Mouse (Mus musculus) forebrain, postnatal 0 days (tissue): Measurements from ENCODE around the gene Gm20696. TPM values are rescaled to one million over a fixed set of nuclear protein-coding genes. Genes with fewer than 3 reads are reported as not detected.

Experiments
- ATAC-seq: fragments of 200-750 bp; cut with Nextera tagmentation; 2 replicates; pipeline ENCODE4 v1.8.0; 2017; ENCODE audit warnings: mild to moderate bottlenecking, moderate library complexity
- DNase-seq: peaks from one replicate; pipeline ENCODE4 v3.0.0-alpha.2; 2015
- H3K27ac ChIP-seq: fragments of 300-500 bp; sonication (generic); 2 replicates; pipeline ENCODE4 v1.5.1; 2014; ENCODE audit warnings: low read depth, mild to moderate bottlenecking, antibody characterized with exemption, low read length, moderate library complexity, mixed read lengths
- H3K27me3 ChIP-seq: fragments of 300-500 bp; sonication (generic); 2 replicates; pipeline ENCODE4 v1.6.1; 2014; ENCODE audit warnings: mild to moderate bottlenecking, low read length, mixed read lengths; ENCODE audit not compliant: insufficient read depth
- H3K36me3 ChIP-seq: fragments of 300-500 bp; sonication (generic); 2 replicates; pipeline ENCODE4 v1.6.1; 2014; ENCODE audit warnings: mild to moderate bottlenecking, moderate library complexity; ENCODE audit not compliant: insufficient read depth
- H3K4me1 ChIP-seq: fragments of 300-500 bp; sonication (generic); 2 replicates; pipeline ENCODE4 v1.6.1; 2014; ENCODE audit warnings: antibody characterized with exemption; ENCODE audit not compliant: insufficient read depth
- H3K4me2 ChIP-seq: fragments of 300-500 bp; sonication (generic); 2 replicates; pipeline ENCODE4 v1.6.1; 2014; ENCODE audit warnings: low read depth, mild to moderate bottlenecking, moderate library complexity
- H3K4me3 ChIP-seq: fragments of 300-500 bp; sonication (generic); 2 replicates; pipeline ENCODE4 v1.5.1; 2014; ENCODE audit warnings: low read depth, low read length, mixed read lengths
- H3K9ac ChIP-seq: fragments of 300-500 bp; sonication (generic); 2 replicates; pipeline ENCODE4 v1.6.1; 2014; ENCODE audit warnings: mild to moderate bottlenecking
- H3K9me3 ChIP-seq: fragments of 300-500 bp; sonication (generic); 2 replicates; pipeline ENCODE4 v1.6.1; 2016; ENCODE audit warnings: low read length
- CTCF ChIP-seq: sonication (generic); IDR thresholded peaks from 2 replicates; pipeline ENCODE4 v1.5.1; 2016; ENCODE audit warnings: antibody characterized with exemption, control low read depth, low read depth
- WGBS: fragments of 180-500 bp; shearing (Covaris S2); extraction: QIAGEN DNeasy Blood & Tissue Kit; methylation state at CpG from one replicate; pipeline ENCODE4 v1.1.7; 2014; 5-methylcytosine and 5-hydroxymethylcytosine counted together
- polyA plus RNA-seq: library from polyadenylated mRNA; unstranded; fragments of >200 nt; fragmentation: Nextera tagmentation; extraction: Ambion mirVana; gene quantifications from 2 replicates; pipeline ENCODE4 v1.2.1, GENCODE M21; 2015
- total RNA-seq: library from RNA; depleted of rRNA; stranded (reverse); fragments of >200 nt; gene quantifications from 2 replicates; pipeline ENCODE4 v1.2.3, GENCODE M21; 2014

Gm20696 gene
- total and polyA plus RNA-seq, 2 experiments from 2014 or later = 2.2 to 2.6 TPM

DNA sequence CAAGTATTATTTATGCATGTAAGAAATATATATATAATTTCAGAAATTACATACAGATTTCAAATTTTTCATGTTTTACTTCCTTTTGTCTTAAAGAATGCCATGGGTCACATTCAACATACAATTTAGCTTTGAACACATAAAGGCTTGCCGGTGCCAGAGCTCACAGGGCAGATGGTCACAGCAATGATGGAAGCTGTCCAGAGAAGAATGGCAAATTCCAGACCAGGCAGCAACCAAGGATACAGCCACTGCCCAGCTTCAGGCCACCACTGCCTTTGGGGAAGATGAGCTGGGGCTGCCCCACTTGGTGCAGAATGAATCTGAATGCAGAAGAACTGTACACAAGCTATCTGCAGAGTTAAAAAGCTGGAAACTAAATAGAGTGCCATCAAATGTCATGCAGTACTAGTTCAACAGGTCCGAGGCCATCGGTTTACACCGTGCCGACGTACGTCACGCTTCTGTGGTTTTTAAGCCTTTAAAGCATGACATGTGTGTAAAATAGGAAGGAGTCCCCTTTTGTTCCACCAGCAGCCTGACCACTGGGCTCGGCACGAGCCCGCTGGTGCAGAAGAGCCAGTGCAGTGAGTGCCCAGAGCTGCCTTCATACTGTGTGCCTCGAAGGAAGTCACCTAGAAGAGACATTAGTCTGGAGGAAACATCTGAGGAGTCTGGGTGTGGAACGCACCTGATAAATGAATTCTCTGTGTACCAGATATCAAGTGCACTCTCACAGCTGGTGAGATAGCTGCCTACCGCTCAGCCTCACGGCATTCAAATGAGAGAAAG, 383.5 kb downstream of the Gm20696 start:
- H3K36me3 ChIP-seq = no peaks in the 10 kb centered on the region
- no peak overlapping the region for H3K4me3 ChIP-seq
- H3K27ac ChIP-seq = no peak overlapping the region
- ATAC-seq (no peak; the same call in 1 of the 2 replicates), DNase-seq (no peak)
- no peak overlapping the region for H3K4me2 ChIP-seq
- H3K4me1 ChIP-seq = no peaks in the 10 kb centered on the region
- no peaks in the 10 kb centered on the region for H3K9me3 ChIP-seq
- H3K27me3 ChIP-seq = no peaks in the 10 kb centered on the region
- 72% methylated on average over 15 of the region's 15 CpGs for WGBS
- no peak overlapping the region for H3K9ac ChIP-seq
- TF ChIP-seq CTCF = no peak

DNA sequence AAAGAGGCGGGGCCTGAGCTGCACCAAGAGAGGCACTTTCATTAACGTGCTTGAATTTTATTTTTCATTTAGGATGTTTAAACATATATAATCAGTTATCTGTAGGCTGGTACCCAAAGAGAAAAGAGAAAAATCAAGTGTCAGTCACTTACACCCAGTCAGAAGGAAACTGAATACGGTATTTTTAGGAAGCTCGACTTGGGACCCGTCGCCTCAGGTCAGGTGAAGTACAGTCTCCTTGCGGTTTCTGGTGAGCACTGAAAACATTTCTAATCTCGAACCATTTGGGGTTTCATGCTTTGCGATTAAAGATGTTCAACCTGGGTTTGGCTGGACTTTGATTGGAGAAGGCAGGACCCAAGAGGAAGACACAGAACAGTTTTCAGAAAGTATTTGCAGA, 385.2 kb downstream of the Gm20696 start:
- no peak overlapping the region for H3K27ac ChIP-seq
- no peak for TF ChIP-seq CTCF
- H3K4me3 ChIP-seq = no peak overlapping the region
- ATAC-seq (no peak), DNase-seq (no peak)
- H3K27me3 ChIP-seq = no peaks in the 10 kb centered on the region
- H3K4me2 ChIP-seq = no peak overlapping the region
- no peaks in the 10 kb centered on the region for H3K9me3 ChIP-seq
- H3K4me1 ChIP-seq = no peaks in the 10 kb centered on the region
- no peak overlapping the region for H3K9ac ChIP-seq
- 94% methylated on average over 9 of the region's 9 CpGs for WGBS
- H3K36me3 ChIP-seq = no peaks in the 10 kb centered on the region

DNA sequence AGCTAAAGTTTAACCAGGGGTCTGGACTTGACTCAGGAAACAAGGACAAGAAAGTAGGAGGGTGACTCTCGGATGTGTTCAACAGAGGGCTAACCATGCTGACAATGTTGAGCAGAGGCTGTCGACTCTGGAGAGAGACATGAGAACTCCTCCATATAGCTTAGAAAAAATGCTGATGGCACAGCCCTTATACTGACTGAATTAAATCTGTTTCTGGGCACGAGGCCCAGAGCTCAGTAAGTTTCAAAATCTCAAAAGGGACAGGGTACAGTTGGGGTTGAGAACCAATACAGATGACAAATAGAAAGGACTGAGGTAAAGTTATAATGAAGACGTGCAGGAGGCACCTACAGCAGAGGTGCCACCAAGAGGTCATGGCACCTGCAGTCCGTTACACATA, 386.0 kb downstream of the Gm20696 start:
- DNase-seq (peak; percentile 24), ATAC-seq (peak; percentile 14; the same call in 1 of the 2 replicates)
- no peak overlapping the region for H3K4me2 ChIP-seq
- WGBS = 47% methylated on average over 5 of the region's 5 CpGs
- no peaks in the 10 kb centered on the region for H3K4me1 ChIP-seq
- no peak for TF ChIP-seq CTCF
- H3K9ac ChIP-seq = no peak overlapping the region
- H3K27me3 ChIP-seq = no peaks in the 10 kb centered on the region
- H3K4me3 ChIP-seq = no peak overlapping the region
- no peak overlapping the region for H3K27ac ChIP-seq
- H3K36me3 ChIP-seq = no peaks in the 10 kb centered on the region
- H3K9me3 ChIP-seq = no peaks in the 10 kb centered on the region

DNA sequence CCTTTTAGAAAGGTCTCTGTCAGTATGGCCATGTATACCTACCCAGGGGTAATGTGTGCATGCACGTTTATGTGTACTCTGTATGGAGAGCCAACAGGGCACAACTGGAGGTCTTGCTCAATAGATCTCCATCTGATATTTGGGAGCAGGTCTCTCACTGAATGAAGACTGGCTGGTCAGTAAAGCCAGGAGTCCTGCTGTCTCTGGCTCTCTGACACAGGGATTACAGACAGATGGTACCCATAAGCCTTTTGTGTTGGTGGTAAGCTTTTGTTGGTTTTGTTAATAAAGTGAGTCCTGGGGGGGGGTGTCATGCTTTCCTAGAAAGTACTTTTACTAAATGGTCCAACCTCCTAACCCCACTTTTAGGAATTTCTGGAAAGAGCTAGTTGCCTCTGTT, 389.3 kb downstream of the Gm20696 start:
- Histone ChIP-seq H3K27me3 (no peaks in the 10 kb centered on the region), H3K4me3 (no peak overlapping the region), H3K4me1 (no peaks in the 10 kb centered on the region), H3K9ac (no peak overlapping the region), H3K36me3 (no peaks in the 10 kb centered on the region), H3K4me2 (no peak overlapping the region), H3K27ac (no peak overlapping the region), H3K9me3 (no peaks in the 10 kb centered on the region)
- TF ChIP-seq CTCF = no peak
- ATAC-seq = no peak
- DNase-seq = no peak
- 84% methylated on average over 1 of the region's 1 CpGs for WGBS

DNA sequence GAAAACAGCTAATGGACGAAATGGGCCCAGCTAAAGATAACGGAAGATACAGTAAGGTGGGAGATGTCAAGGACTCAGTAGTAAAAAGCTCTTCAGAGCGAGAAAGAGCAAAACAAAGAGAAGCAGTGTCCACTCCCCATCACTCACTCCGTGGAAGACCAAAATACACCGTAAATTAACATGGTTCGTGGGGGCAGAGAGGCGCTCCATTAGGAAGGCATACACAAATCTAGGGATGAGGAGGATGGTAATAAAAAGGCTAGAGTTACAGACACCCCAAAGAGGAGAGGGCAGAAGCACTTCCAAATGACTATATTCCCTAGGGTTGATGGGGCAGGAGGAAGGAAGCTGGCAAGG, 390.3 kb downstream of the Gm20696 start:
- H3K27ac ChIP-seq = no peak overlapping the region
- WGBS = 73% methylated on average over 7 of the region's 7 CpGs
- no peak for ATAC-seq
- H3K36me3 ChIP-seq = no peaks in the 10 kb centered on the region
- no peak overlapping the region for H3K4me2 ChIP-seq
- no peak overlapping the region for H3K4me3 ChIP-seq
- no peak overlapping the region for H3K9ac ChIP-seq
- no peaks in the 10 kb centered on the region for H3K27me3 ChIP-seq
- no peak for TF ChIP-seq CTCF
- H3K9me3 ChIP-seq = no peaks in the 10 kb centered on the region
- no peak for DNase-seq
- no peaks in the 10 kb centered on the region for H3K4me1 ChIP-seq

DNA sequence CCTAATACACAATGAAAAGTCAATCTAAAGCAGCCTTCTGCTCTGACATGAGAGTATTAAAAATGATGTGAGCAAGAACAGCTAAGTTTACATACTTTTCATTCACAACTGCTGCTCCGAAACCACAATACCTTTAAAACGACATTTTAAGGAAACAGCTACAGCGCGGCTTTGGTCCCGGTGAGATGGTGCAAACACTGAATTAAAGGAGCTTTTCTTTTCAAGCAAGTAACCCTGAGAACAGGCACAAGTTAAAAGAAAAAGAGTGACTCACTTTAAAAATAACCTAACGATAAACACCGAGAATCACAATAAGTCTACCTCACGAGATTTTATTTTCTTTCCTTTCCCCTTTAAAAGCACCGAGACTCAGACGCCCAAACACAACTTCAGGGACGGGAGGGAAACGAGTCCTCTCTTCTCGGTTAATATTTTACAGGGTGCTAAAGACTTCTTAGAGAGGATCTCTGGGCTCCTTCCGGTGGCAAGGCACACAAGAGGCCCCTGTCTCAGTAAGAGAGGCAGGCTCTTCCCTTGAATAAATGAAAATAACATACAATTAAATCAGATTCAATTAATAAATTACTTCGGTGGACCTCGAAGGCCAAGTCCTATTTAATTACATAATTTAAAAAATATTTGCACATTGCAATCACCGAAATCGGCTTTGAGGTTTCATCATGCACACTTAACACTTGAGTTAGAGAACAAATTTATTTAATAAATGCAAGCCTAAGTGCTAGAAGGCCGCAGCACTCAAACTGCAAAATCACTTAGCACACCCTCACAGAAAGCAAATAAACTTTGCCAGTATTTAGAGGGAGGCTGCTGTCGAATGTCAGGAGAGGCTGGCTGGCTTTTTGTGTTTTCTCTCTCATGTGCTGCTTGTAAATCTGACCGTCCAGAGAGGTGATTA, 391.0 kb downstream of the Gm20696 start:
- 40% methylated on average over 21 of the region's 21 CpGs for WGBS
- no peak for DNase-seq
- ATAC-seq = no peak
- Histone ChIP-seq H3K4me1 (no peaks in the 10 kb centered on the region), H3K36me3 (no peaks in the 10 kb centered on the region), H3K27me3 (no peaks in the 10 kb centered on the region), H3K27ac (no peak overlapping the region), H3K4me3 (no peak overlapping the region), H3K9ac (no peak overlapping the region), H3K4me2 (no peak overlapping the region), H3K9me3 (no peaks in the 10 kb centered on the region)
- TF ChIP-seq CTCF = no peak

DNA sequence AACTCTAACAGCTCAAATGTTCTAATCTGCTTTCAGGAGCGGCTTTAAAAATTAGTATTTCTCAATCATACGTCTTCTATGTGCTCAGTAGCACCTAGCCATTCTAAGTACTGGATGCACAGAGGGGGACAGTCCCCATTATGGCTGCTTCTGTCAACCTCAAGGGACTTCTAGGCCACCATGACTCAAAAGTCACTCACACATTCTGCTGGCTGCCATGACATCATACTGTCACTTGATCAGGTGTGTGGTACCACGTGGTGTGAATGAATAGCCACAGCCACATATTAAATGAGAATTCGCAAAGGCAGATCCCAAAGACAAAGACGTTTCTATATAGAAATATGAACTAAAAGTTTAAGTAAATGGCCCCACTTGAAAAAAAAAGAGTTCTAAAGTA, 391.9 kb downstream of the Gm20696 start:
- Histone ChIP-seq H3K9ac (no peak overlapping the region), H3K4me3 (no peak overlapping the region), H3K4me2 (no peak overlapping the region), H3K9me3 (no peaks in the 10 kb centered on the region), H3K27ac (no peak overlapping the region), H3K4me1 (no peaks in the 10 kb centered on the region), H3K36me3 (no peaks in the 10 kb centered on the region), H3K27me3 (no peaks in the 10 kb centered on the region)
- TF ChIP-seq CTCF = no peak
- WGBS = 88% methylated on average over 5 of the region's 5 CpGs
- no peak for ATAC-seq
- no peak for DNase-seq
